Mouse (Mus musculus): Measurements from ENCODE around the gene Cbx1.
"Not testable (repeated sequence)": the region's sequence is repeated elsewhere in the genome, so short reads cannot be mapped to it uniquely, and the experiment has no call there.

Gene Cbx1

DNA sequence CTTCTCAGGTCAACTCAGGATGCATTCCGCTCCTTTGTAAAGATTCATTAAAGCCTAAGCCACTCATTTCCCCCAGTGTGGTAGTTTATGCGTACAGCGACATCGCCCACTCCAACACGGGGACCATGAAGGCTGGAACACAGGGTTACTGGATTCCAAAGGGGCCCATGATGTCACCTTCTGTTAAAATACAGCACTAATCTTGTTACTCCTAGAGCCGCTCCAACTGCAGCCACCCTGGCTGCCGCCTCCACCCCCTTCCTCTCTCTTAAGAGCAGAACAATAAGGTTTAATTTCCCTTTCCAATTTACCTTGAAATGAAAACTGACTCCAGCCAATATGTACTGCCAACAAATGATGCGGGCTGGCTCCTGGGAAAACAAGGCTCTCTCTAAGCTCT, 13.9 kb upstream of the Cbx1 start:
- DNase-seq (ENCODE audit: low read depth, low spot score) = no peak

DNA sequence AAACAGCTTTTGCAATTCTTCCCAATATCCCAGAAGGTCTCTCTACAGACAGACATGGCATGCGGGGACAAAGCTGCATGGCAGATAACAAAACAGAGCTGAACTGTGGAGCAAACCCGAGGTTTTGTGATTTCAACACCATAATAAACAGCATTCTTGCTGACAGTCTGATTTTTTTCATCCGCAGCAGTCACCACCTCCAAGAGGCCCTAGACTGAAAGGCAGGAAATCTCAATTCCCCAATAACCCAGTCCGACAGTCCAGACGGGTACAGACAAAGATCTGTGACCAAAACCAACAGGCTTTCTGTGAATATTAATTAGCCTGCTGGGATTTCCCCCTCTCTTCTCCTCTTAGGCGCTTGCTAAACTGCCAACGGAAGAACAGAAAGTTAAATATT, 13.3 kb upstream of the Cbx1 start:
- no peak for DNase-seq (ENCODE audit: low read depth, low spot score)

DNA sequence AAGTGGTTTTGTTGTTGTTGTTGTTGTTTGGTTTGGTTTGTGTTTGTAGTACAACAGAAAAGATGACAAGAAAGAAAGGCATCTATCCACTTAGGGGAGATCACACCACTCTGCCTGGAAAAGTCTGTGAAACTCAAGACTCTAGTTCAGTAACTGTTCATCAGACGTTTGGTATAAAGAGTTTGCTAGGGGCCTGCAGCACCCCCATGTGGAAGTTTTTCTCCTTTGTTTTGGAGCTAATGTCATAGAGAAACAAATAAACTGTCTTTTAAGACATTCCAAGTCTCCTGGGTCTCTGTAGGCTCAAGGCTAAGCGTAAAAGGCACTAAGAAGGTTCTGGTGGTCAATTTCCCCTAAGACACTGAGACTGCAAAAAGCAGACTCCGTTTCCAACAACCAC, 12.9 kb upstream of the Cbx1 start:
- no peak for DNase-seq (ENCODE audit: low read depth, low spot score)

DNA sequence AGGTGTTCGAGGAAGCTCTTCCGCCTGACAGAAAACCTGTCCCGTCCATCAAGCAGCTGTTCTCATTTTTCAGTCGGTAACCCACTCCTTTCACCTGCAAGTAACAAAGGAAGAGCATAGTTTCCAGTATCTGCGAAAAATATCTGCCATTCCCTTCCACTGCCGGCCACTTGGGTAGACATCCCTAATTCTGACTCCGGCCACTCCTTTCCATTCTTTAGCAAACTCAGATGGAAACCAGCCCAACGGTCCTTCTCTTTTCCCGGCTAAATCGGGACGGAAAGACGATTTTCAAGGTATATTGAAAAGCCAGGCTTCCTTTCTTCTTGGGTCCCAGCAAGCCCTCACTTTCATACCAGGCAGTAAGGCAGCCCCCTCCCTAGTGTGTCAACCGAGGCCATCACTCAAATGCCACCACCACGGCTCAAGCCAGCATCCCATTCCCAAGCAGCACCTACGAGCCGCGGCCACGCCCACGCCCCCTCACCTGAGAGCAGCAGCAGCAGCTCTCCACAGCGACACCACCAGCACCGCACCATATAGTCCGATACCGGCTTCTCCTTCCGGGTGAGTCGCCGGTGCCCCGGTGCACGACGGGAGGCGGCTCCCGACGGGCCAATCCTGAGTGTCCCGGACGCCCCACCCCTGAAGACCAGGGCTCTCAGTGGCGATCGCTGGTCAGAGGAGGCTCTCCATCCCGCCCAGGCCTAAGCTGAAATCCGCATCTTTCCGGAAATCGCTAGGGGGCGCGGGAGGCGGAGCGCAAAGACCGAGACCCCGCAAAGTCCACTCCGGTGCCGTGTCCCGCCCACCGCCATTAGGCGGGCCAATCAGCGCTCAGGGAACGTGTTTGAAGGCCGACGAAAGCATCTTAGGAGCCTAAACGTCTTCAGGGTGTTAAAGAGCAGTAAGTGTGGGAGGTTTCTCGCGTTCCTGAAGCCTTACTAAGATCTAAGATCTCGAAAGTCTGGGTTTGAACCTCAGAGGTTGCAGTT, 11.7 kb upstream of the Cbx1 start, which contains the start of gene Snx11:
Snx11 (minus strand) TSS at position 592 of the 995 bp plus-strand sequence.
- peak; percentile 100 for DNase-seq (ENCODE audit: low read depth, low spot score)

DNA sequence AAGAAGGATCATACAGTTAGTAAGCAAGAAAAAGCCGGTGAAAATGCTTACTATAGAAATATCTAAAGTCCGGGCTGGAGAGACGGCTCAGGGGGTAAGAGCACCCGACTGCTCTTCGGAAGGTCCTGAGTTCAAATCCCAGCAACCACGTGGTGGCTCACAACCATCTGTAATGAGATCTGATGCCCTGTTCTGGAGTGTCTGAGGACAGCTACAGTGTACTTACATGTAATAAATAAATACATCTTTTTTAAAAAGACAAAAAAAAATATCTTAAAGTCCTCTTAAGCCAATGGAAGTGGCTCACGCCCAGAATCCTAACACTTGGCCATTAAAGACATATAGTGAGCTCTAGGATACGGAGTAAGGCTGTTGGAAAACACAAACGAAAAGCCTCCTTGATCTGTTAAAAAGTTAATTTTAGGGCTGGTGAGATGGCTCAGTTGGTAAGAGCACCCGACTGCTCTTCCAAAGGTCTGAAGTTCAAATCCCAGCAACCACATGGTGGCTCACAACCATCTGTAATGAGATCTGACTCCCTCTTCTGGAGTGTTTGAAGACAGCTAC, 10.8 kb upstream of the Cbx1 start:
- DNase-seq (ENCODE audit: low read depth, low spot score) = not testable (repeated sequence)

DNA sequence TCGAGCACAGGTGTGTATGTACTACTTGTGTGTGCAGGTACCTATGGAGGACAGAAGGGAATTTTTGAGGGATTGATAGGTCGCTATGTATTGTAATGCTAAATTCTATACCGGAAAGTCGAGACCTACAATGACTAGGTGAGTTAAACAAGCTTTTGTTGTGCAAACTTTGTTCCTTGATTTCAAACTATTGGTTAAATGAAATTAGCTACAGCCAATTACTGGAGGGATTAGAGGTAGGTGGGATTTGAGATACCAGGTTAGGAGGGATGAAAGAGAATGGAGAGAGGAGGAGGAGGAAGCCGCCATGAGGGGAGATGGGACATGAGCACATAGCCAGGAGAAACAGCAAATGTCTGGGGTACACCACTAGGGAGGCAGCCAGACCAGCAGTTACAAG, 8.6 kb upstream of the Cbx1 start:
- DNase-seq (ENCODE audit: low read depth, low spot score) = no peak

DNA sequence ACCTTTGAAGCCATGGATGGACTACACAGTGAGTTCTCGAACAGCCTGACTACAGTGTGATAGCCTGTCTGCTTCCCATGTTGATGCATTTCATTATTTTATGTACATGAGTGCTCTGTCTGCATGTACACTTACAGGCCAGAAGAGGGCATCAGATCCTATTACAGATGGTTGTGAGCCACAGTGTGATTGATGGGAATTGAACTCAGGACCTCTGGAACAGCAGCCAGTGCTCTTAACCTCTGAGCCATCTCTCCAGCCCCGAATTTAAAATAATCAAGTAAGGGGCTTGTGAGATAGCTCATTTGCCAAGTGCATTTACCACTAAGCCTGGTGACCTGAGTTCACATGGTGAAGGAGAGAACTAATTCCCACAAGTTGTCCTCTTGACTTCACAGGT, 7.5 kb upstream of the Cbx1 start:
- DNase-seq (ENCODE audit: low read depth, low spot score) = no peak

DNA sequence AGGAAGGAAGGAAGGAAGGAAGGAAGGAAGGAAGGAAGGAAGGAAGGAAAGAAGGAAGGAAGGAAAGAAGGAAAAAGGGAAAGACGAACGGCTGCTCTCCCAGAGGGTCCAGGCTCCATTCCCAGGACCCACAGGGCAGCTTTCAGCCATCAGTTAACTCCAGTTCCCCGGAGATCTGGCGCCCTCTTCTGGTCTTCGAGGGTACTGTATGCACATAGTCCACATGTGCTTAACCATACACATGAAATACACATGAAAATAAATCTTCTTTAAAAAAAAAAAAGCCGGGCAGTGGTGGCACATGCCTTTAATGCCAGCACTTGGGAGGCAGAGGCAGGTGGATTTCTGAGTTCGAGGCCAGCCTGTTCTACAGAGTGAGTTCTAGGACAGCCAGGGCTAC, 4.1 kb upstream of the Cbx1 start:
- DNase-seq (ENCODE audit: low read depth, low spot score) = not testable (repeated sequence)

DNA sequence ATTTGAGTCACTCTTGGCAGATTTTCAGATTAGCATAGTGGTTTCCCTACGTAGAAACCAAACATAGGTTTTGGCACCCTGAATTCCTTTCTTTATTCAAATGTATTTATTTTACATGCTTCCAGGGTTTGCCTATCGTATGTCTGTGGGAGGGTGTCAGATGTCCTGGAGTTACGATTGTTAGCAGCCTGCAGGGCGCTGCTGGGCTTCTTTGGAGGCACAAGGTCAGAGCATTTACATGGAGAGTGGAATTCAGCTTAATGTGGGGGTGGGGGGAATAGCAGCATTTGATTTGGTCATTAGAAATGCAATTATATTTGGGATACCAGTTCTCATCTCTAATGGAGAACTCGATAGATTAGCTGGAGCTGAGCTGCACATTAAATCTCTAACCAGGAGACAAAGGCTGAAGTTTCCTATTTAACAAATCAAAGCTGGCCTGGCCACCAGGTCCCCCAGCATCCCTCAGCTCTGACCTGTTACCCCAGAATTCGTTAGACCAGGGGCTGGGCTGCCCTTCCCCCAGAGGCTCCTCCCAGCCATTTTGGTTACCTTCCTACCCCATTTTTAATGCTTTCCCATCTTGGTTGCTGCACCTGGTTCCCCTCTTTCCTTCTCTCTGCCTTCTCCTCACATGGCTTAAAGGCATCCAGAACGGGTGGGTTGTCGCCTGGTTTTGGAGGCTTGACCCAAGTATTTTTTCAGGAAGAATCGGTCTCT, 2.0 kb upstream of the Cbx1 start:
- DNase-seq (ENCODE audit: low read depth, low spot score) = no peak

DNA sequence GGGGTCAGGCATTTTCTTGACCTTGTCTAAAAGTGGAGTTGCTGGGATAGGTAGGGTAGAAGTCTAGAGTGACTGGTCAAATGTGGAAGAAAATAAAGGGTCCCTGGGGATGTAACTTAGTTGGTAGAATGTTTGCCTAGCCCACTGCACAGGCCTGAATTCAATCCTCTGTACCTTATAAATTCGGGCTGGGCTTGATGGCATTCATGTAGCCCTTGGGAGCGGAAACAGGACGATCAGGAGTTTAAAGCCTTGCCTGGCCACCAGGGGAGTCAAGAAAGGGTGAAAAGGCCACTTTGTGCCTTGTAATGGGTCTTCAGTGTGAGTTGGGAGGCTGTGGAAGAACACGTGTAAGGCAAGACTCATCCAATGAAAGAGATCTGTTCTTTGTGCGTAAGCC, 1.1 kb downstream of the Cbx1 start:
- DNase-seq (ENCODE audit: low read depth, low spot score) = no peak

DNA sequence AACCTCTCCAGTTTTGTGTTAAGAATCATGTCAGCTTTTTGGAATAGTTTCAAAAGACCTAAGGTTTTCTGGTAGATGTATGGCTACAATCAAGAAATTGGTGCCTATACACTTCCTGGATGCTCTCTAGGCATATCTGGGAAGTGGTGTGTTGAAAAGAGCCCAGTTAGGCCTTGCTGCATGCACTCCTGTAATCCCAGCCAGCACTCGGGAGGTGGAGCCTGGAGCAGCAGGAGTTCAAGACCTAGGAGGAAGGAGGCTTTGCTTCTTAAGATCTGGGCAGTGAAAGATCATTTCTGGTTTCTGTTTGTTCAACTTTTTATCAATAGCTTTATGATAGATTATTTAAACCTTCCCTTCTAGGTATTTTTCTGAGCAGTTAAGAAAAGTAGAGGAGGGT, 1.8 kb downstream of the Cbx1 start:
- DNase-seq (ENCODE audit: low read depth, low spot score) = no peak

DNA sequence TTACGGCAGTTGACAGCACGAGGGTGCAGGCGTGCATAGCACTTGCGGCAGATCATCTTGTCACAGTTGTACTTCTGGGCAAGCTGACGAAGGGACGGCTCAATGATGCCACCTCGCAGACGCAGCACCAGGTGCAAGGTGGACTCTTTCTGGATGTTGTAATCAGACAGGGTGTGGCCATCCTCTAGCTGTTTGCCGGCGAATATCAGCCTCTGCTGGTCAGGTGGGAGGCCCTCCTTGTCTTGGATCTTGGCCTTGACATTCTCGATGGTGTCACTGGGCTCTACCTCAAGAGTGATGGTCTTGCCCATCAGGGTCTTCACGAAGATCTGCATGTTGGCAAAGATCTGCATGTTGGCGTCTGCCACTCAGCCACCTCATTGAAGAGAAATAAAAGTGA, 6.6 kb downstream of the Cbx1 start:
- DNase-seq (ENCODE audit: low read depth, low spot score) = no peak

DNA sequence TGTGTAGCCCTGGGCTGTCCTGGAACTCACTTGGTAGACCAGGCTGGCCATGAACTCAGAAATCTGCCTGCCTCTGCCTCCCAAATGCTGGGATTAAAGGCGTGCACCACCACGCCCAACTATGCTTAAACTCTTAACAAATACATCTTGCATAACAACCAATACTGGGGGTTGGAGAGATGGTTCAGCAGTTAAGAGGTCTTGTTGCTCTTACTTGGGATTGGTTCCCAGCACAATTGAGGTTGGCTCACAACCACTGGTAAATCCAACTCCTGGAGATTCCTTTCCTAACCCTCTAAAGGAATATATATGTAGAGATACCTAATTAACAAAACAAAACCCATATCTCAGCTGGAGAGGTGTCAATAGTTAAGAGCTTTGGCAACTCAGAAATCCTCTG, 7.2 kb downstream of the Cbx1 start:
- no peak for DNase-seq (ENCODE audit: low read depth, low spot score)

DNA sequence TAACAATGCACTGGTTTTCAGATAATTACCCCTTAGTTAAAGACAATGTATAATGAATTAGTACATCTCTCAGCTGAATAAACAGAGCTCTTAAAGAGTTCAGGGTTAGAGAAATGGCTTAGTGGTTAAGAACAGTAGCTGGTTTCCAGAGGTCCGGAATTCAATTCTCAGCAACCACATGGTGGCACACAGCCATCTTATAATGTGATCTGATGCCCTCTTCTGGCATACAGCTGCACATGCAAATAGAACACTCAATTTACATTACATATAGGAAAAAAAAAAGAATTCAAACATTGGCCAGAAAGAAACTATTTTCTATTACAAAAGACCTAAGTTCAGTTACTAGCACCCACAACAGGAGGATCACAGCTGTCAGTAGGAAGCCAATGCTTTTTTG, 7.7 kb downstream of the Cbx1 start:
- DNase-seq (ENCODE audit: low read depth, low spot score) = no peak

DNA sequence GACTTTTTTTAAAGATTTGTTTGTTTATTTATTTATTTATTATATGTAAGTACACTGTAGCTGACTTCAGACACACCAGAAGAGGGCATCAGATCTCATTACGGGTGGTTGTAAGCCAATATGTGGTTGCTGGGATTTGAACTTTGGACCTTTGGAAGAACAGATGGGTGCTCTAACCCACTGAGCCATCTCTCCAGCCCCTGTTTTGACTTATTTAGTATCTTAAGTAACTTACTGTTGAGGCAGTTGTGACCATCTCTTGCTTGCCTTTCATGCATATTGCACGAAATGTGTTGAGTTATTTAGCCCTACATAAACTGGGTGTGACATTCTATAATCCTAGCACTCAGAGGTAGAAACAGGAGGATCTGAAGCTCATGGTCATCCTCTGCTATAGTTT, 10.6 kb downstream of the Cbx1 start:
- DNase-seq (ENCODE audit: low read depth, low spot score) = no peak

DNA sequence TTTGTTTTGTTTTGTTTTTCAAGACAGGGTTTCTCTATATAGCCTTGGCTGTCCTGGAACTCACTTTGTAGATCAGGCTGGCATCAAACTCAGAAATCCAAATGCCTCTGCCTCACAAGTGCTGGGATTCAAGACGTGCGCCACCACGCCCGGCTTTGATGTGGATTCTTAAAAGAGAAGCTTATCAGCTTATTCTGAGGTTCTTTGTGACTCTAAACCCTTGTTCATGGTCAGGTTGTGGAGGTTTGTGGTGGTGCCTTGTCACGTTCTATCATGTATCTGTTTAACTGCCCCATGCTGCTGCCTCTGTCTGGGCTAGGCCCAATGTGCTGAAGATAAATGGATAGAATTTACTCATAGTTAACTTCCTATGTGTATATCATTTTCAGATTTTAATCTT, 16.7 kb downstream of the Cbx1 start:
- DNase-seq (ENCODE audit: low read depth, low spot score) = no peak

DNA sequence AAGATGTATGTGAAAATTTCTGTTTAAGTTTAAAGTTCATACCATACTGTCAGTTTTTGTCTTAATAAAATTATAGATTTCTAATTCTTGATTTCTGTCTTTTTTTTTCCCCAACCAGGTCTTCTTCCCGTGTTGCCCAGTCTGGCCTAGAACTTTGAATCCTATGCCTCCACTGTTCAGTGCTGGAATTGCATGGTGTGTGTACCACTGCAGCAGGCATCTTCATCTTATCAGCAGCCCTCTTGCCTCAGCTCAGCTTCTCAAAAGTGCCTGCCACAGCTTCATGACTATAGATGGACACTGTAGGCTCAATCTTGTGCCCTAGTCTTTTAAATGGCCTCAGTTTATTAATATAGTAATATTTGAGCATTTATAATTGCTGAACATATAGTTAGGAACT, 19.1 kb downstream of the Cbx1 start:
- DNase-seq (ENCODE audit: low read depth, low spot score) = no peak

DNA sequence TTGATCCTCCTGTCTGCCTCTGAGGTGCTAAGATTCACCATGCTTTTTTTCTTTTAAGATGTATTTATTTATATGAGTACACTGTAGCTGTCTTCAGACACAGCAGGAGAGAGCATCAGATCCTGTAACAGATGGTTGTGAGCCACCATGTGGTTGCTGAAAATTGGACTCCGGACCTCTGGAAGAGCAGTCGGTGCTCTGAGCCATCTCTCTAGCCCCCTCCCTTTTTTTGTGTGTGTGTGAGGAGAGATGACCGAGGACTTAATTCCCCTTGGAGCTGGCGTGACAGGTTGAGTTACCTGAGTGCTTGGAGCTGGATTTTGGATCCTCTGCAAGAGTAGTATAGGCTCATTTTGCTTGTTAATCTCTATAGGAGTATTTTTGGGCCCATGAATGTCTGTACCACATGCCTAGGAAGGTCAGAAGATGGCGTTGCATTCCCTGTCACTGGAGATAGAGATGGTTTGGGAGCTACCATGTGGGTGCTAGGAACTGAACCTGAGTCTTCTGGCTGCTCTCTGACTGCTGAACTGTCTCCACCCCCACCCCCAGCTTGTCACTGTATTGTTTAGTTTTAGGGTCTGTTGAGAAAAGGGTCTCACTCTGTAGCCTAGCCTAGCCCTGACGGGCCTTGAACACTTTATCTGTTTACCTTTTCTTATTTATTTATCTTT, 20.8 kb downstream of the Cbx1 start:
- no peak for DNase-seq (ENCODE audit: low read depth, low spot score)

DNA sequence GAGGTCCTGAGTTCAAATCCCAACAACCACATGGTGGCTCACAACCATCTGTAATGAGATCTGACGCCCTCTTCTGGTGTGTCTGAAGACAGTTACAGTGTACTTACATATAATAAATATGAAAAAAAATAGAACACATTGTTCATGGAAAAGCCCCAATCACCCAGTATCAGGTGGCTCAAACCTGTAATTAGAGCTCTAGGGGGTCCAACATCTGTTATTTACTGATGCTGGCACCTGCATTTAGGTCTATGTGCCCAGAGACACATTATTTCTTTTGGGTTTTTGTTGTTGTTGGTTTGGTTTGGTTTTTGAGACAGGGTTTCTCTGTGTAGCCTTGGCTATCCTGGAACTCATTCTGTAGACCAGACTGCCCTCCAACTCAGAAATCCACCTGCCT, 22.3 kb downstream of the Cbx1 start:
- not testable (repeated sequence) for DNase-seq (ENCODE audit: low read depth, low spot score)

DNA sequence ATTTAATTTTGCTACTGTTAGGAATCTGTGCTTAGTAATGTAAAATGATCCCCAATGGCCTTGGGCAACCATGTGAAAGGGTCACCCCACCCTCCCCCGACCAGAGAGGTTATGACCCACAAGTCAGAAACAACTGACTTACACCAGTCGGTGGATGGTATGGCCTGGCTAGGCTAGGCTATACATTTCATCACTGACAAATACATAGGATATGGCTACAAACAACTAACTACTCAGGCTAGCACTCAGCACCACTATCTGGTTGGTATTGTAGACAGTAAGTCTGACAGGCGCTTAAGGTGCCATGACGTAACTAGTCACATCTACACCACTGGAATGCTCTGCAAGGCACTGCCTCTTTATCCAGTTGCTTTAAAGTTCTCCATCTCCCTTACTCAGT, 24.5 kb downstream of the Cbx1 start:
- DNase-seq (ENCODE audit: low read depth, low spot score) = no peak

DNA sequence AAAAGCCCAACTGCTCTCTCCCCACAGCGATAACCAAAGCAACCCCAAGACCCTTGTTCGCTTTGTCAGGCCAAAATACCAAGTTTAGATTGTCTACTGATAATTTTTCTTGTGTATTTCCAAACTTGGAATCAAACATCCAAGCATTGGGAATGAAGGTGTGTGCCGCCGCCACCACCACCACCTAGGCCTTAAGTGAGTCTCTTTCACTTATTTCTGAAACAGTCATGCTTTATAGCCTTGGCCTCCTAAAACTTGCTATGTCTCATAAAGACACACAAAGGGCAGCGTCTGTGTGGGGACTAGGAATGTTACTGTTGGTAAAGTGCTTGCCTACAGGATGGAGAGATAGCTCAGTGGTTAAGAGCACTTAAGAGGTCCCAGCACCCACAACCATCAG, 25.0 kb downstream of the Cbx1 start:
- no peak for DNase-seq (ENCODE audit: low read depth, low spot score)

DNA sequence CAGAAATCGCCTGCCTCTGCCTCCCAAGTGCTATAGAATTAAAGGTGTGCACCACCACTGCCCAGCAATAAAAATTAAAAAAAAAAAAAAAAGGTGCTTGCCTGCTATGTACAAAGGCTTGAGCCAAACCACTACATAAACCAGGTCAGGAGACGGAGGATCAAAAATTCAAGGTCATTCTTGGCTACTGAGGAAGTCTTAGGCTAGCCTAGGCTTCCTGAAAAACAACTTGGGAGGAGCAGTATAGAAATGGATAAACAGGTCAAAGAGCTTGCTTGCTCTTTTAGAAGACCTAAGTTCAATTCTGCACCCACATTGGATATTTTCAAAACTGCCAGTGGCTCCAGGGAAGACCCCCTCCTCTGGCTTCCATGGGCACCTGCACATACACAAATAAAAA, 25.5 kb downstream of the Cbx1 start:
- no peak for DNase-seq (ENCODE audit: low read depth, low spot score)
